In the genomic region with DNA sequence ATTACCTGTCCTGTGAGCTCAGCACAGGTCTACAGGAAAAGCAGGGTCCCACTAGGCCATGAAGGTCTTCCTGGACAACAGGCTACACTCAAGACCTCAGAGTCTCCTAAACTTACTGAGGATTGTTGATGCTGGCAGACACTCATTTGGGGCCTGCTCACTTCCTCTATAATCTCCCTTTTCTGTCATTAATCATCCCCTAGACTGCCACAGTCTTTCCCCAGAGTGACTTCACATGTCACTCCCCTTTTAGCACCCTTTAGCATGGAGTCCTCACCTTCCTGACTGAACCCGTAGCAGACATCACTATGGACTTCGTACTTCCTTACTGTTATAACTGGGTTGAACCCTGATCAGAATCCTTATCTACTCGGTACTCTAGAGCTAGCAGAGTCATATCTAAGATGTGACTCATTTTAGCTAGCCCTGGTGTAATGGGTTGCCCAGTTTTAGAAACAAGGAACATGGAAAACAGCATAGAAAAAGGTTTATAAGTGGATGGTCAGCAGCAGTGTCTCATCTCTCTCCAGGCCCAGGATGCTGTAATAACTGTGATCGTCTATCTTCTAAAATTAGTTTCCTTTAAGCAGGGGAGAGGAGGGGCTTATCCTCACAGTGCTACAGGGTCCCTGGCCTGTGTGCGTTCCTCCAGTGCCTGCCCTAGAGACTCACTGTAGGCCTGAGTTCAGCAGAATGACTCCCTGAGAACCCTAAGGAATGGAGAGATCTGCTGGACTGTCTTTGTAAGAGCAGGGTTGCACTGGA, we compare ENCODE assay signal across 26 mouse cellular contexts. TPM values are rescaled to one million over a fixed set of nuclear protein-coding genes. Genes with fewer than 3 reads are reported as not detected.
DNase-seq lines count a peak whose midpoint lies in the region; ATAC-seq lines count a peak whose summit lies in the region.
"Had no signal": no experiment of that assay in that cellular context is flagged by ENCODE, and none has a peak within 500 bp of the region (broad histone marks: within the 10 kb centered on the region; RNA-seq: fewer than 3 reads in every experiment).

No protein-coding gene starts in this region.

- H3K4me2 ChIP-seq in neural tube, embryonic 11.5 days (ENCODE audit: low read depth) = no peak overlapping the region
- H3K4me2 ChIP-seq: liver, embryonic 12.5 days; lung, embryonic 15.5 days; midbrain, embryonic 13.5 days; neural tube, embryonic 15.5 days had no signal

- peak overlapping the region; percentile 59; the same call in 1 of the 2 replicates for H3K27ac ChIP-seq in heart, embryonic 10.5 days
- H3K27ac ChIP-seq in neural tube, embryonic 11.5 days (ENCODE audit: low read depth, low read length) = no peak overlapping the region
- H3K27ac ChIP-seq: embryonic facial prominence, embryonic 10.5 days; gastrocnemius, adult 2 months; liver, embryonic 12.5 days; lung, embryonic 15.5 days; macrophage; midbrain, embryonic 13.5 days; neural tube, embryonic 15.5 days had no signal

- H3K27me3 ChIP-seq in heart, embryonic 10.5 days (ENCODE audit: insufficient read depth, poor library complexity, severe bottlenecking) = no peaks in the 10 kb centered on the region
- no peaks in the 10 kb centered on the region for H3K27me3 ChIP-seq in neural tube, embryonic 11.5 days (ENCODE audit: control insufficient read depth, insufficient read depth, low read length)
- H3K27me3 ChIP-seq: liver, embryonic 12.5 days; lung, embryonic 15.5 days; midbrain, embryonic 13.5 days; neural tube, embryonic 15.5 days had no signal

- H3K9ac ChIP-seq in neural tube, embryonic 11.5 days (ENCODE audit: low read length) = no peak overlapping the region
- H3K9ac ChIP-seq: liver, embryonic 12.5 days; lung, embryonic 15.5 days; midbrain, embryonic 13.5 days; neural tube, embryonic 15.5 days had no signal

- 38% methylated on average over 5 of the region's 5 CpGs for WGBS in heart, embryonic 10.5 days
- 82% methylated on average over 5 of the region's 5 CpGs for WGBS in neural tube, embryonic 11.5 days

- ATAC-seq in neural tube, embryonic 11.5 days (ENCODE audit: insufficient read depth, low FRiP score, low TSS enrichment) = no peak
- ATAC-seq in megakaryocyte progenitor cell, adult 5-6 weeks (replicated peaks; ENCODE audit: poor library complexity) = peak; percentile 83
- ATAC-seq: CD4-positive, CD25-positive, alpha-beta regulatory T cell, adult 4 months; hindbrain, embryonic 16.5 days; liver, embryonic 12.5 days; midbrain, embryonic 13.5 days had no signal

- no peak for DNase-seq in heart, embryonic 10.5 days (ENCODE audit: low spot score)
- no peak for DNase-seq in heart, postnatal 36 days
- peak; percentile 4 for DNase-seq in neural tube, embryonic 11.5 days (ENCODE audit: low spot score)
- DNase-seq in neural tube, embryonic 10.5 days (ENCODE audit: extremely low spot score, low spot score) = no peak
- DNase-seq in embryo, embryonic 11 days = no peak
- no peak for DNase-seq in kidney, adult 9 months
- DNase-seq in left cerebral cortex, adult 11 months (ENCODE audit: low spot score) = no peak
- DNase-seq: adrenal gland, postnatal 25 days; cerebellum, adult 11-12 months; cerebellum, postnatal 25 days; gastrocnemius, adult 2 months; heart, adult 11 months; heart, postnatal 10 days; kidney, adult 2 months; kidney, postnatal 25 days; thymus, postnatal 14 days had no signal

- H3K4me1 ChIP-seq in heart, embryonic 10.5 days = peaks cover 12% of the 10 kb centered on the region
- no peaks in the 10 kb centered on the region for H3K4me1 ChIP-seq in neural tube, embryonic 11.5 days (ENCODE audit: control insufficient read depth, insufficient read depth, low read length)
- H3K4me1 ChIP-seq: liver, embryonic 12.5 days; midbrain, embryonic 13.5 days; neural tube, embryonic 15.5 days had no signal

- H3K4me3 ChIP-seq in heart, embryonic 10.5 days = no peak overlapping the region
- H3K4me3 ChIP-seq in neural tube, embryonic 11.5 days (ENCODE audit: low read depth, low read length) = no peak overlapping the region
- H3K4me3 ChIP-seq: embryonic facial prominence, embryonic 10.5 days; gastrocnemius, adult 2 months; liver, embryonic 12.5 days; lung, embryonic 15.5 days; midbrain, embryonic 13.5 days; neural tube, embryonic 15.5 days had no signal

- no peaks in the 10 kb centered on the region for H3K9me3 ChIP-seq in heart, embryonic 10.5 days
- H3K9me3 ChIP-seq in neural tube, embryonic 11.5 days (ENCODE audit: control insufficient read depth, low read length) = no peaks in the 10 kb centered on the region
- H3K9me3 ChIP-seq: embryonic facial prominence, embryonic 10.5 days; G1E; liver, embryonic 12.5 days; lung, embryonic 15.5 days; midbrain, embryonic 13.5 days; neural tube, embryonic 15.5 days had no signal

- no peaks in the 10 kb centered on the region for H3K36me3 ChIP-seq in heart, embryonic 10.5 days
- H3K36me3 ChIP-seq in neural tube, embryonic 11.5 days (ENCODE audit: control insufficient read depth, insufficient read depth, low read length) = no peaks in the 10 kb centered on the region
- H3K36me3 ChIP-seq: embryonic facial prominence, embryonic 10.5 days; G1E; liver, embryonic 12.5 days; lung, embryonic 15.5 days; midbrain, embryonic 13.5 days; neural tube, embryonic 15.5 days had no signal

- intact Hi-C loops in heart, postnatal 36 days (cut with DNase I) = no loop called here

RNA-seq across cellular contexts. Expression of a gene that starts 58.7 kb away (rescaled TPM):
- 15.2 and 19.8 TPM in 2 replicates for polyA plus RNA-seq in heart, embryonic 10.5 days (2016; fragmentation: Nextera tagmentation; extraction: Ambion mirVana)
- total RNA-seq in heart, postnatal 36 days (2021) = 10 to 100 TPM; 15.9 to 18.0 TPM
- 8.6 and 11.2 TPM in 2 replicates for polyA plus RNA-seq in neural tube, embryonic 11.5 days (2014; fragmentation: Nextera tagmentation; extraction: Ambion mirVana)
- 5.6 and 8.3 TPM in 2 replicates for total RNA-seq in megakaryocyte progenitor cell, adult 5-6 weeks (2015)
- total RNA-seq in megakaryocyte progenitor cell, adult 5-6 weeks (2017) = 4.4 and 7.4 TPM in 2 replicates
